Mouse (Mus musculus): ENCODE measurements around the gene Zfyve28. TPM values are rescaled to one million over a fixed set of nuclear protein-coding genes. Genes with fewer than 3 reads are reported as not detected.

The Zfyve28 gene
- total and polyA plus RNA-seq, 2 experiments from 2014 or later, result 4.0 to 12.2 TPM

DNA sequence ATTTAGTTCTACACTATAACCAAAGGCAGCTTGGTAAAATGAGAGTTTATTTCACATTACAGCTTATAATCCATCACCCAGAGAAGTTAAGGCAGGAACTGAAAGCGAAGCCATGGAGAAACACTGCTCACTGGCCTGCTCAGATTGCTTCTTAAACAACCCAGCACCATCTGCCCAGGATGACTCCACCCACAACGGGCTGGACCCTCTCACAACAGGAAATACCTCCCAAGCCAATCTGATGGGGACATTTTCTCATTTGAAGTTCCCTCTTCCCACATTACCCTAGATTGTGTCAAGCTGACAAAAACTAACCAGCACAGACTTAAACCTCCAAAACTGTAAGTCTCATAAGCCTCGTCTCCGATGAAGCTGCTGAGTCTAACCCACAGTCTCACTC is 10.2 kb downstream of the Zfyve28 start:
- peaks cover 8% of the 10 kb centered on the region; the same call in 1 of the 2 replicates for H3K4me1 ChIP-seq (ENCODE audit: insufficient read depth)
- H3K9me3 ChIP-seq (ENCODE audit: low read length), result no peaks in the 10 kb centered on the region
- H3K27me3 ChIP-seq (ENCODE audit: insufficient read depth, low read length), result no peaks in the 10 kb centered on the region
- ATAC-seq (no peak), DNase-seq (no peak)
- 83% methylated on average over 4 of the region's 4 CpGs for WGBS
- no peak overlapping the region for H3K4me3 ChIP-seq (ENCODE audit: low read depth, low read length)
- no peak overlapping the region for H3K9ac ChIP-seq
- no peak overlapping the region for H3K27ac ChIP-seq (ENCODE audit: low read depth, low read length)
- no peaks in the 10 kb centered on the region for H3K36me3 ChIP-seq (ENCODE audit: insufficient read depth)
- no peak overlapping the region for H3K4me2 ChIP-seq (ENCODE audit: low read depth)
- no peak for TF ChIP-seq CTCF (IDR thresholded peaks at IDR 0.05; ENCODE audit: low read depth)

DNA sequence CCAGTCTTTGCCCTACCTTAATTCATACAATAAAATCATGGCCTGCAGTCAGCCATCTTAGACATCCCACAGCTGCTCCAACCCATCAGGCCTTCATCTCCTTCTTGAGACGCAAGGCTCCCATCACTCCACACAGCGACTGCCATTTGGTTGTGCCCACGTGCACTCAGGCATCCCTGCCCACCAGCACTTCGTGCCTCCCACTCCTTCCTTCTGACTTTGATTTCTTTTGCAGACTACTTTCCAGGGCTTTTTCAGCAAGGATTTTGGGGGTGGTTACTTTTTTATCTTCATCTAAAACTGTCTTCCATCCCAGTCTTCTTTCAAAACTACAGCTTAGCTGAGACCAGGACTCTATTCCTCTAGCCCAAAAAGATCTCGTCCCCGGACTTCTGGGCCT is 11.5 kb downstream of the Zfyve28 start:
- no peak overlapping the region for H3K4me2 ChIP-seq (ENCODE audit: low read depth)
- no peaks in the 10 kb centered on the region for H3K27me3 ChIP-seq (ENCODE audit: insufficient read depth, low read length)
- no peaks in the 10 kb centered on the region for H3K36me3 ChIP-seq (ENCODE audit: insufficient read depth)
- ATAC-seq (no peak), DNase-seq (no peak)
- no peaks in the 10 kb centered on the region for H3K9me3 ChIP-seq (ENCODE audit: low read length)
- 89% methylated on average over 6 of the region's 6 CpGs for WGBS
- peaks cover 8% of the 10 kb centered on the region; the same call in 1 of the 2 replicates for H3K4me1 ChIP-seq (ENCODE audit: insufficient read depth)
- no peak for TF ChIP-seq CTCF (IDR thresholded peaks at IDR 0.05; ENCODE audit: low read depth)
- no peak overlapping the region for H3K27ac ChIP-seq (ENCODE audit: low read depth, low read length)
- no peak overlapping the region for H3K9ac ChIP-seq
- no peak overlapping the region for H3K4me3 ChIP-seq (ENCODE audit: low read depth, low read length)

DNA sequence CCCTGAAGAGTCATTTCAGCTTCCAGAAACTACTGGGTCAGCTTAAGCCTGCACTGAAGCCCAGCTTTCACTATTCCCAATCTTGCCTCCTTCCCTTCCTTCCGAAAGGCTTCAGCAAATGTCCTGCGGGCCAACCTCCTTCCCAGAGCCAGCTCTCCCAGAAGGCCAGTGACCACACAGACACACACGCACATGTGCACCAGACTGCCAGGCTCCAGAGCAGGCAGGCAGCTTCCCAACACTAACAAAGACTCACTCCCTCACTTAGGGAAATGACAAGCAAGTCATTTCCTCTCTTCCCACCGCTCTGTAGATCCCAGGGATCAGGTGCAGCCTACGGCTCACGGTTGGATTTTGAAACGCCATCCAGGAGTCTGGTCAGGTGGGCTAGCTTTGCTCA is 12.1 kb downstream of the Zfyve28 start:
- Histone ChIP-seq H3K27me3 (ENCODE audit: insufficient read depth, low read length) (no peaks in the 10 kb centered on the region), H3K27ac (ENCODE audit: low read depth, low read length) (no peak overlapping the region), H3K4me3 (ENCODE audit: low read depth, low read length) (no peak overlapping the region), H3K4me1 (ENCODE audit: insufficient read depth) (peaks cover 8% of the 10 kb centered on the region; the same call in 1 of the 2 replicates), H3K36me3 (ENCODE audit: insufficient read depth) (no peaks in the 10 kb centered on the region), H3K9me3 (ENCODE audit: low read length) (no peaks in the 10 kb centered on the region), H3K9ac (no peak overlapping the region), H3K4me2 (ENCODE audit: low read depth) (no peak overlapping the region)
- ATAC-seq (no peak), DNase-seq (no peak)
- TF ChIP-seq CTCF (IDR thresholded peaks at IDR 0.05; ENCODE audit: low read depth), result no peak
- WGBS, result 86% methylated on average over 7 of the region's 7 CpGs

DNA sequence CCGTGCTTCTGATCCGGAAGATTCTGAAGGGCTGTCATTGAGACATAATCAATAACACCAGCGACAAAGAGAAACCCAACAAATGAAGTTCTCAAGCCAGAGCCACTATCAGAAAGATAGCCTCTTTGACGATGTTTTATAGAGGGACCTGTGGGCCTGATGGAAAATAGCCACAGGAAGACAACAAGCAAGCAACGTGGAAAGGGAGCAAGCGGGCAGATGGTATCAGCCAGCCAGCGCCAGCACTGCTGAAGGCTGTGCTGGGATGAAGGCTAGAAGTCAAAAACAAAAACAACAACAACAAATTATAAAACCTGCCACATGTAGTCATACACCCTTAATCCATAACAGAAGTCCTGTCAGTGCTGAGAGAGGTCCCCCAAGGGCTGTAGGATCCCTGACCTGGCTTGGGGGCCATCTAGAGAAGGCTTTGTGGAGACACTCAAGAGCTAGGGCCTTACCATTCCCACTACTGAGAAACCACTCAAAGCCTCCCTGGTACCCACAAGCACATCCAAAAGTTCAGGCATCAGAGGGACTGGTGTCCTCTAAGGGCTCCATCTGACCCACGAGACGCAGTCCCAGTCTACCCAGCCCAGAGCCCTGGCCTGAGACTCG is 13.5 kb downstream of the Zfyve28 start:
- TF ChIP-seq CTCF (IDR thresholded peaks at IDR 0.05; ENCODE audit: low read depth), result no peak
- H3K4me3 ChIP-seq (ENCODE audit: low read depth, low read length), result no peak overlapping the region
- no peak for ATAC-seq
- no peak overlapping the region for H3K9ac ChIP-seq
- H3K4me2 ChIP-seq (ENCODE audit: low read depth), result no peak overlapping the region
- H3K9me3 ChIP-seq (ENCODE audit: low read length), result no peaks in the 10 kb centered on the region
- H3K27me3 ChIP-seq (ENCODE audit: insufficient read depth, low read length), result no peaks in the 10 kb centered on the region
- DNase-seq, result no peak
- H3K27ac ChIP-seq (ENCODE audit: low read depth, low read length), result no peak overlapping the region
- H3K36me3 ChIP-seq (ENCODE audit: insufficient read depth), result no peaks in the 10 kb centered on the region
- whole genome bisulfite sequencing, result 82% methylated on average over 10 of the region's 10 CpGs
- peaks cover 8% of the 10 kb centered on the region; the same call in 1 of the 2 replicates for H3K4me1 ChIP-seq (ENCODE audit: insufficient read depth)

DNA sequence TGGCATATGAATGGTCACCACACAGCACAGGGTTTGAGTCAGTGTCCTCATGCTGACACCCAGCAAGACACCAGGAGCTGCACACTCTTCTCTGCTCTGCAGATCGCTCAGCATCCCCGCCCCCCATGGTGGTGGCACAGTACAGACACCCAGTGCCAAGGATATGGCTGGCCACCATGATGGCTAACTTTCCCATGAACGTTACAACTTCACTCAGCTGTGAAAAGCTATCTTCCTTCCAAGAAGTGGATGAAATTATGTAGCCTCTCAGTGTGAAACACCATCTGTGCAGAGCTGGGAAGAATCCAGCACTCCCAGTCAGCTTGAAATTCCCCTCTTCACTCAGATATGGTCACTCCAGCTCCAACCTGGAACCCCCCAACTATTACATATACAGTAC is 14.0 kb downstream of the Zfyve28 start:
- Histone ChIP-seq H3K27ac (ENCODE audit: low read depth, low read length) (no peak overlapping the region), H3K4me1 (ENCODE audit: insufficient read depth) (peaks cover 8% of the 10 kb centered on the region; the same call in 1 of the 2 replicates), H3K9me3 (ENCODE audit: low read length) (no peaks in the 10 kb centered on the region), H3K4me3 (ENCODE audit: low read depth, low read length) (no peak overlapping the region), H3K4me2 (ENCODE audit: low read depth) (no peak overlapping the region), H3K36me3 (ENCODE audit: insufficient read depth) (no peaks in the 10 kb centered on the region), H3K9ac (no peak overlapping the region), H3K27me3 (ENCODE audit: insufficient read depth, low read length) (no peaks in the 10 kb centered on the region)
- no peak for TF ChIP-seq CTCF (IDR thresholded peaks at IDR 0.05; ENCODE audit: low read depth)
- peak; percentile 43 for ATAC-seq
- DNase-seq, result peak; percentile 18
- 73% methylated on average over 3 of the region's 3 CpGs for WGBS

DNA sequence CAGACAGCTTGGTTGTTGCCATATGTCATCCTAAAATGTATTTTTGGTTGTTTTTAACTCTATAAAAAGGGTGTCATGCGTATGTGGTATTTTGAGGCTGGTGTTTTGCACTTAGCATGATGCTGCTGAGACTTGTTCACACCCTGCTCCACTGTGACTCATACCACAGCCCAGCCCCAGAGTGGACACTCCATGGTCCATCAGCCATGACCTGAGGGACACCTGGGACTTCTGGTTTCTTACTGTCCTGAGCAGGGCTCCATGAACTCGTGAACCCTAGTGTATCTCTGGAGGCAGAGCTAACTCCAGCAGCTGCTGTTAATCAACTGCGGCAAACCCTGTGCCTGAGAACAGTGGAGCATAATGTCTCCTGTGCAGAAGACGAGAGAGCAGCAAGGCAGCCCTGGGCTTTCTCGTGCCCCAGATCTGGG is 15.0 kb downstream of the Zfyve28 start:
- Histone ChIP-seq H3K4me2 (ENCODE audit: low read depth) (no peak overlapping the region), H3K27ac (ENCODE audit: low read depth, low read length) (no peak overlapping the region), H3K4me1 (ENCODE audit: insufficient read depth) (peaks cover 8% of the 10 kb centered on the region; the same call in 1 of the 2 replicates), H3K9ac (no peak overlapping the region), H3K27me3 (ENCODE audit: insufficient read depth, low read length) (no peaks in the 10 kb centered on the region), H3K9me3 (ENCODE audit: low read length) (no peaks in the 10 kb centered on the region), H3K4me3 (ENCODE audit: low read depth, low read length) (no peak overlapping the region), H3K36me3 (ENCODE audit: insufficient read depth) (no peaks in the 10 kb centered on the region)
- no peak for TF ChIP-seq CTCF (IDR thresholded peaks at IDR 0.05; ENCODE audit: low read depth)
- DNase-seq (no peak), ATAC-seq (no peak)
- 79% methylated on average over 5 of the region's 5 CpGs for WGBS

DNA sequence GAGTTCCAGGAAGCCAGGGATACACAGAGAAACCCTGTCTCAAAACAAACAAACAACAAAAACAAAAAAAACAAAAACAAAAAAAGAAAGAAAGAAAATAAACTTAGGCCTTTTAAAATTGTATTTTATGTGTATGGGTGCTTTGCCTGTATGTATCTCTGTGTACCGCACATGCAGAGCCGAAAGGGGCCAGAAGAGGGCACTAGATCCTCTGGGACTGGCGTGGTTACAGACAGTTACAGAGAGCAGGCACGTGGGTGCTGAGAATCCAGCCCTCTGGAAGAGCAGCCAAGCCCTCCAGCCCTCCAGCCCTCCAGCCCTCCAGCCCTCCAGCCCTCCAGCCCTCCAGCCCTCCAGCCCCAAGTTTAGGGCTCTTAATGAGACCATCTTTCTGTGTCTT is 16.5 kb downstream of the Zfyve28 start:
- 31% methylated on average over 4 of the region's 4 CpGs for WGBS
- TF ChIP-seq CTCF (IDR thresholded peaks at IDR 0.05; ENCODE audit: low read depth), result peak; percentile 59
- no peak overlapping the region for H3K4me3 ChIP-seq (ENCODE audit: low read depth, low read length)
- no peaks in the 10 kb centered on the region for H3K36me3 ChIP-seq (ENCODE audit: insufficient read depth)
- no peak for ATAC-seq
- H3K4me2 ChIP-seq (ENCODE audit: low read depth), result no peak overlapping the region
- H3K27me3 ChIP-seq (ENCODE audit: insufficient read depth, low read length), result no peaks in the 10 kb centered on the region
- H3K9ac ChIP-seq, result no peak overlapping the region
- no peaks in the 10 kb centered on the region for H3K9me3 ChIP-seq (ENCODE audit: low read length)
- DNase-seq, result peak; percentile 22
- peaks cover 8% of the 10 kb centered on the region; the same call in 1 of the 2 replicates for H3K4me1 ChIP-seq (ENCODE audit: insufficient read depth)
- no peak overlapping the region for H3K27ac ChIP-seq (ENCODE audit: low read depth, low read length)

Data from forebrain, postnatal 0 days (tissue).